In the genomic region with DNA sequence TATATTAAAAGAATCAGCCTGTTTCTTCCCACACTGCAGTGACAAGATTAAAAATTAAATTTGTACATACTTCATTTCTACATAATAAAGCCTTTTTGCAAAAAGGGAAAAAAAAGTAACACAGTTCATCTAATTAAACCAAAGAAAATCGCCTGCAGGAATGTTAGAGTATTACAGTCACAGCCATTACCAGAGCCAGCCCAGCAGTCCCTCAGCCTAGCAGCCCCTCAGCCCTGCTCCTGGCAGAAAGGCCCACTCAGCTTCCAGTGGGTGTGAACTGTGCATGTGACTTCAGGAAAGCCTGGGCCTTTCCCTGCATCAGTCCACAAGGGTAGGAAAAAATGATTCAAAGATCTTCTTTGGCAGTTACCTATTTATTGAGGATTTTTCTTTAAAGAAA, we compare ENCODE assay signal across 26 mouse cellular contexts.
DNase-seq lines count a peak whose midpoint lies in the region; ATAC-seq and TF ChIP-seq lines count a peak whose summit lies in the region.
"Had no signal": no experiment of that assay in that cellular context is flagged by ENCODE, and none has a peak within 500 bp of the region (broad histone marks: within the 10 kb centered on the region; RNA-seq: fewer than 3 reads in every experiment).

No protein-coding gene starts in this region.

- H3K4me3 ChIP-seq in hindbrain, postnatal 0 days (ENCODE audit: low read length) = no peak overlapping the region
- H3K4me3 ChIP-seq in hindbrain, embryonic 16.5 days (ENCODE audit: low read length) = no peak overlapping the region
- no peak overlapping the region for H3K4me3 ChIP-seq in midbrain, embryonic 14.5 days (replicated peaks; ENCODE audit: low read depth, low read length)
- H3K4me3 ChIP-seq in midbrain, embryonic 15.5 days = no peak overlapping the region
- no peak overlapping the region for H3K4me3 ChIP-seq in limb, embryonic 14.5 days (replicated peaks; ENCODE audit: low read length)
- H3K4me3 ChIP-seq: embryonic facial prominence, embryonic 12.5 days; forebrain, embryonic 12.5 days; heart, embryonic 13.5 days; hindbrain, embryonic 13.5 days had no signal

- DNase-seq in embryo, embryonic 10.5 days (ENCODE audit: low spot score) = peak; percentile 23
- no peak for DNase-seq in embryo, embryonic 9.5 days (ENCODE audit: extremely low spot score)
- peak; percentile 52 for DNase-seq in hindbrain, postnatal 0 days (ENCODE audit: low spot score)
- DNase-seq in midbrain, embryonic 14.5 days = peak; percentile 55
- peak; percentile 20 for DNase-seq in limb, embryonic 14.5 days (ENCODE audit: low spot score)
- DNase-seq in natural killer cell, adult 2 months (ENCODE audit: low spot score in 2 of 2) = no peak
- DNase-seq: adrenal gland, adult 2 months; cerebellum, adult 11-12 months; cerebellum, postnatal 25 days; heart, postnatal 14 days; kidney, adult 8-10 months; kidney, postnatal 14 days; layer of hippocampus, postnatal 36 days; liver, postnatal 0 days; right cerebral cortex, postnatal 4 days; thymus, postnatal 25 days had no signal

- no peak overlapping the region for H3K9ac ChIP-seq in hindbrain, postnatal 0 days (replicated peaks; ENCODE audit: low read length)
- no peak overlapping the region for H3K9ac ChIP-seq in hindbrain, embryonic 16.5 days (ENCODE audit: low read depth, low read length)
- no peak overlapping the region for H3K9ac ChIP-seq in midbrain, embryonic 14.5 days (replicated peaks; ENCODE audit: low read length)
- no peak overlapping the region for H3K9ac ChIP-seq in midbrain, embryonic 15.5 days
- no peak overlapping the region for H3K9ac ChIP-seq in limb, embryonic 14.5 days (ENCODE audit: low read depth, low read length, severe bottlenecking)
- H3K9ac ChIP-seq: embryonic facial prominence, embryonic 12.5 days; forebrain, embryonic 12.5 days; heart, embryonic 13.5 days; hindbrain, embryonic 13.5 days; liver, postnatal 0 days had no signal

- H3K9me3 ChIP-seq in hindbrain, postnatal 0 days (ENCODE audit: low read length) = no peaks in the 10 kb centered on the region
- peaks cover 4% of the 10 kb centered on the region for H3K9me3 ChIP-seq in hindbrain, embryonic 16.5 days (ENCODE audit: control insufficient read depth, low read length)
- H3K9me3 ChIP-seq in midbrain, embryonic 14.5 days (ENCODE audit: control insufficient read depth, low read length) = no peaks in the 10 kb centered on the region
- H3K9me3 ChIP-seq in midbrain, embryonic 15.5 days = no peaks in the 10 kb centered on the region
- H3K9me3 ChIP-seq in limb, embryonic 14.5 days (ENCODE audit: control insufficient read depth, low read length) = no peaks in the 10 kb centered on the region
- H3K9me3 ChIP-seq: embryonic facial prominence, embryonic 12.5 days; hindbrain, embryonic 13.5 days had no signal

- no peak for TF ChIP-seq POLR2A in limb, embryonic 14.5 days (IDR thresholded peaks at IDR 0.05; ENCODE audit: borderline replicate concordance, extremely low read depth, insufficient read depth, insufficient read length)

- H3K27me3 ChIP-seq in hindbrain, postnatal 0 days (ENCODE audit: insufficient read depth, low read length) = no peaks in the 10 kb centered on the region
- no peaks in the 10 kb centered on the region for H3K27me3 ChIP-seq in hindbrain, embryonic 16.5 days (replicated peaks; ENCODE audit: control insufficient read depth, insufficient read depth, low read length)
- H3K27me3 ChIP-seq in midbrain, embryonic 14.5 days (ENCODE audit: control insufficient read depth, insufficient read depth, low read length) = no peaks in the 10 kb centered on the region
- no peaks in the 10 kb centered on the region for H3K27me3 ChIP-seq in midbrain, embryonic 15.5 days (replicated peaks)
- no peaks in the 10 kb centered on the region for H3K27me3 ChIP-seq in limb, embryonic 14.5 days (ENCODE audit: control insufficient read depth, insufficient read depth, low read length)
- H3K27me3 ChIP-seq: CH12.LX; embryonic facial prominence, embryonic 12.5 days; forebrain, embryonic 12.5 days; heart, embryonic 13.5 days; hindbrain, embryonic 13.5 days had no signal

- ATAC-seq in hindbrain, postnatal 0 days = no peak
- no peak for ATAC-seq in hindbrain, embryonic 16.5 days
- ATAC-seq in midbrain, embryonic 14.5 days (ENCODE audit: low FRiP score, low TSS enrichment) = no peak
- no peak for ATAC-seq in midbrain, embryonic 15.5 days (replicated peaks)
- no peak for ATAC-seq in limb, embryonic 14.5 days (ENCODE audit: low FRiP score, low read depth)
- ATAC-seq: liver, postnatal 0 days; lung, postnatal 0 days had no signal

- no peak overlapping the region for H3K4me2 ChIP-seq in hindbrain, postnatal 0 days (ENCODE audit: low read depth, low read length)
- no peak overlapping the region for H3K4me2 ChIP-seq in hindbrain, embryonic 16.5 days (ENCODE audit: low read length)
- H3K4me2 ChIP-seq in midbrain, embryonic 14.5 days (ENCODE audit: low read length) = no peak overlapping the region
- no peak overlapping the region for H3K4me2 ChIP-seq in midbrain, embryonic 15.5 days
- H3K4me2 ChIP-seq in limb, embryonic 14.5 days (replicated peaks; ENCODE audit: low read depth, low read length, severe bottlenecking) = no peak overlapping the region
- H3K4me2 ChIP-seq: embryonic facial prominence, embryonic 12.5 days; forebrain, embryonic 12.5 days; heart, embryonic 13.5 days; hindbrain, embryonic 13.5 days; liver, embryonic 11.5 days had no signal

- peak; percentile 48 for TF ChIP-seq CTCF in hindbrain, postnatal 0 days (IDR thresholded peaks at IDR 0.05; ENCODE audit: low read depth)

- no peak overlapping the region for H3K27ac ChIP-seq in hindbrain, postnatal 0 days
- no peak overlapping the region for H3K27ac ChIP-seq in hindbrain, embryonic 16.5 days (ENCODE audit: low read depth, low read length)
- no peak overlapping the region for H3K27ac ChIP-seq in midbrain, embryonic 14.5 days (replicated peaks; ENCODE audit: low read depth, low read length)
- no peak overlapping the region for H3K27ac ChIP-seq in midbrain, embryonic 15.5 days
- H3K27ac ChIP-seq in limb, embryonic 14.5 days (replicated peaks; ENCODE audit: low read depth, low read length) = no peak overlapping the region
- H3K27ac ChIP-seq: embryonic facial prominence, embryonic 12.5 days; forebrain, embryonic 12.5 days; heart, embryonic 13.5 days; hindbrain, embryonic 13.5 days; macrophage had no signal

- H3K36me3 ChIP-seq in hindbrain, postnatal 0 days (ENCODE audit: insufficient read depth, low read length) = no peaks in the 10 kb centered on the region
- H3K36me3 ChIP-seq in hindbrain, embryonic 16.5 days (ENCODE audit: control insufficient read depth, insufficient read depth, low read length) = no peaks in the 10 kb centered on the region
- no peaks in the 10 kb centered on the region for H3K36me3 ChIP-seq in midbrain, embryonic 14.5 days (ENCODE audit: control insufficient read depth, insufficient read depth, low read length)
- no peaks in the 10 kb centered on the region for H3K36me3 ChIP-seq in midbrain, embryonic 15.5 days (replicated peaks)
- no peaks in the 10 kb centered on the region for H3K36me3 ChIP-seq in limb, embryonic 14.5 days (ENCODE audit: control insufficient read depth, insufficient read depth, low read length)
- H3K36me3 ChIP-seq: embryonic facial prominence, embryonic 12.5 days; forebrain, embryonic 12.5 days; heart, embryonic 13.5 days; hindbrain, embryonic 13.5 days had no signal

- H3K4me1 ChIP-seq in hindbrain, postnatal 0 days (ENCODE audit: insufficient read depth, low read length) = no peaks in the 10 kb centered on the region
- H3K4me1 ChIP-seq in hindbrain, embryonic 16.5 days (ENCODE audit: control insufficient read depth, insufficient read depth, low read depth, low read length) = no peaks in the 10 kb centered on the region
- no peaks in the 10 kb centered on the region for H3K4me1 ChIP-seq in midbrain, embryonic 14.5 days (ENCODE audit: control insufficient read depth, insufficient read depth, low read length)
- H3K4me1 ChIP-seq in midbrain, embryonic 15.5 days = no peaks in the 10 kb centered on the region
- no peaks in the 10 kb centered on the region for H3K4me1 ChIP-seq in limb, embryonic 14.5 days (ENCODE audit: control insufficient read depth, insufficient read depth, low read length)
- H3K4me1 ChIP-seq: embryonic facial prominence, embryonic 12.5 days; forebrain, embryonic 12.5 days; heart, embryonic 13.5 days; hindbrain, embryonic 13.5 days had no signal

- WGBS in hindbrain, postnatal 0 days = 32% methylated on average over 1 of the region's 1 CpGs
- 24% methylated on average over 1 of the region's 1 CpGs for WGBS in hindbrain, embryonic 16.5 days
- 34% methylated on average over 1 of the region's 1 CpGs for WGBS in midbrain, embryonic 14.5 days
- 19% methylated on average over 1 of the region's 1 CpGs for WGBS in midbrain, embryonic 15.5 days
- WGBS in limb, embryonic 14.5 days = 3% methylated on average over 1 of the region's 1 CpGs

Comparison
In these comparisons a context has a peak if more than half of its experiments do, and no peak if none do; other contexts are left out.
1. DNase-seq: peak in embryo, embryonic 10.5 days (single experiment), hindbrain, postnatal 0 days (single experiment), midbrain, embryonic 14.5 days (single experiment) and limb, embryonic 14.5 days (single experiment); none in embryo, embryonic 9.5 days (single experiment) and natural killer cell, adult 2 months (0 of 2).